ENCODE assay signal across 26 mouse cellular contexts in the genomic region with DNA sequence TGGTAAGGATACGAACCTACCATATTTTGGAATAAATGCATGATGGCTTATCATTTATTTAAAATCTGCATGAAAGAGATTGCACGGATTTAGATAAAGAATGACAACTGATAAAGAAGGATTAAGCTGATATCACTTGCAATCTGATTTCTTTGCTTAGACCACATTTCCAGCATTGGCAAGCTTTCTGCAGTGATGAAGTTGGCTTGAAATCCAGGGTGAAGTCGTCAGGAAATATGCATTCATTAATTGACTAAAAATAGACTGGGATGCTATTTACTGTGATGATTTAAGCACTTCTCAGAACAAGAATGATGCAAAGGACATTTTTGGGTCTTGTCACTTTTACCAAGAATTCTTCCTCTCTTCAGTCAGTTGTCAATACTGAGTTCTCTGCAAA.
DNase-seq lines count a peak whose midpoint lies in the region; ATAC-seq and TF ChIP-seq lines count a peak whose summit lies in the region.
"Had no signal": no experiment of that assay in that cellular context is flagged by ENCODE, and none has a peak within 500 bp of the region (broad histone marks: within the 10 kb centered on the region; RNA-seq: fewer than 3 reads in every experiment).

No protein-coding gene starts in this region.

- ATAC-seq in forebrain, embryonic 14.5 days, result no peak; the same call in 1 of the 2 replicates
- ATAC-seq: activated CD4-positive, CD25-positive, alpha-beta regulatory T cell, adult 4 months; CD4-positive, CD25-positive, alpha-beta regulatory T cell, adult 4 months; Patski had no signal

- no peak overlapping the region for H3K27ac ChIP-seq in forebrain, embryonic 14.5 days (ENCODE audit: low read depth, low read length)
- H3K27ac ChIP-seq in forebrain, embryonic 10.5 days, result no peak overlapping the region

- 74% methylated on average over 3 of the region's 3 CpGs for WGBS in forebrain, embryonic 14.5 days
- 86% methylated on average over 3 of the region's 3 CpGs for WGBS in forebrain, embryonic 10.5 days

- no peaks in the 10 kb centered on the region for H3K27me3 ChIP-seq in forebrain, embryonic 14.5 days (replicated peaks; ENCODE audit: control insufficient read depth, insufficient read depth, low read length)
- no peaks in the 10 kb centered on the region for H3K27me3 ChIP-seq in forebrain, embryonic 10.5 days (ENCODE audit: poor library complexity, severe bottlenecking)
- H3K27me3 ChIP-seq: CH12.LX, Patski had no signal

- no peaks in the 10 kb centered on the region for H3K9me3 ChIP-seq in forebrain, embryonic 14.5 days (replicated peaks; ENCODE audit: control insufficient read depth, low read length)
- H3K9me3 ChIP-seq in forebrain, embryonic 10.5 days, result no peaks in the 10 kb centered on the region
- H3K9me3 ChIP-seq: G1E had no signal

- peak; percentile 54 for DNase-seq in forebrain, embryonic 14.5 days (ENCODE audit: low spot score)
- no peak for DNase-seq in forebrain, embryonic 10.5 days (ENCODE audit: extremely low spot score, low spot score)
- peak; percentile 23 for DNase-seq in Muller cell, postnatal 12 days (ENCODE audit: inconsistent ontology term)
- DNase-seq in brain, adult 2 months (ENCODE audit: low read depth, low spot score), result peak; percentile 14
- peak; percentile 70 for DNase-seq in brain, embryonic 14.5 days (ENCODE audit: low read depth)
- no peak for DNase-seq in ovary, postnatal 10 days (ENCODE audit: low spot score)
- no peak for DNase-seq in T-cell, adult 2 months (ENCODE audit: low spot score)
- no peak for DNase-seq in cerebellum, adult 9-11 months
- DNase-seq: adrenal gland, adult 2 months; adrenal gland, adult 8-10 months; adrenal gland, postnatal 10 days; adrenal gland, postnatal 14 days; adrenal gland, postnatal 25 days; adrenal gland, postnatal 36 days; B cell, adult 2 months; cerebellum, adult 11 months; cerebellum, adult 11-12 months; cerebellum, adult 18-20 months; cerebellum, adult 2 months; cerebellum, adult 8-10 months; cerebellum, adult 9-10 months had no signal

- H3K9ac ChIP-seq in forebrain, embryonic 14.5 days (ENCODE audit: low read length), result no peak overlapping the region

- H3K4me3 ChIP-seq in forebrain, embryonic 14.5 days (ENCODE audit: low read depth, low read length), result no peak overlapping the region
- no peak overlapping the region for H3K4me3 ChIP-seq in forebrain, embryonic 10.5 days

- no peak for TF ChIP-seq CTCF in brain, embryonic 14.5 days (IDR thresholded peaks at IDR 0.05; ENCODE audit: borderline replicate concordance, extremely low read depth, insufficient read depth, insufficient read length)

- no peaks in the 10 kb centered on the region for H3K4me1 ChIP-seq in forebrain, embryonic 14.5 days (ENCODE audit: control insufficient read depth, insufficient read depth, low read length)
- no peaks in the 10 kb centered on the region for H3K4me1 ChIP-seq in forebrain, embryonic 10.5 days

- TF ChIP-seq POLR2A in brain, embryonic 14.5 days (IDR thresholded peaks at IDR 0.05; ENCODE audit: borderline replicate concordance, extremely low read depth, insufficient read depth, insufficient read length, poor library complexity, severe bottlenecking), result no peak

- H3K36me3 ChIP-seq in forebrain, embryonic 14.5 days (ENCODE audit: control insufficient read depth, insufficient read depth, low read length), result no peaks in the 10 kb centered on the region
- H3K36me3 ChIP-seq in forebrain, embryonic 10.5 days (replicated peaks), result no peaks in the 10 kb centered on the region
- H3K36me3 ChIP-seq: G1E had no signal

- H3K4me2 ChIP-seq in forebrain, embryonic 14.5 days (ENCODE audit: low read length), result no peak overlapping the region

Comparison
In these comparisons a context has a peak if more than half of its experiments do, and no peak if none do; other contexts are left out.
1. DNase-seq: peak in forebrain, embryonic 14.5 days (single experiment), Muller cell, postnatal 12 days (single experiment), brain, adult 2 months (single experiment) and brain, embryonic 14.5 days (single experiment); none in forebrain, embryonic 10.5 days (single experiment), ovary, postnatal 10 days (single experiment), T-cell, adult 2 months (single experiment) and cerebellum, adult 9-11 months (single experiment).